Mouse (Mus musculus) macrophage (primary cell): ENCODE results near the gene Veph1. TPM values are rescaled to one million over a fixed set of nuclear protein-coding genes. Genes with fewer than 3 reads are reported as not detected.

Experiments
- H3K27ac ChIP-seq: fragments of 350-480 bp; formaldehyde crosslinking; 2 replicates; pipeline ENCODE4 v1.9.0; 2021
- H3K36me3 ChIP-seq: fragments of 350-480 bp; formaldehyde crosslinking; 2 replicates; pipeline ENCODE4 v1.9.0; 2021; ENCODE audit errors: inconsistent target
- H3K4me3 ChIP-seq: fragments of 350-480 bp; formaldehyde crosslinking; 2 replicates; pipeline ENCODE4 v1.9.0; 2021; ENCODE audit errors: inconsistent target
- H3K79me2 ChIP-seq: fragments of 350-480 bp; formaldehyde crosslinking; 2 replicates; pipeline ENCODE4 v1.9.0; 2021; ENCODE audit errors: inconsistent target
- WGBS: methylation state at CpG from one replicate; pipeline ENCODE4 v1.1.7; 2026; ENCODE audit warnings: inconsistent platforms; ENCODE audit not compliant: missing documents; 5-methylcytosine and 5-hydroxymethylcytosine counted together
- polyA plus RNA-seq: library from polyadenylated mRNA; stranded (reverse); fragments of 250-400 nt; gene quantifications from 3 replicates; pipeline ENCODE4 v1.2.4, GENCODE M21; 2018; ENCODE audit warnings: inconsistent platforms
- total RNA-seq, 78 experiments: library from RNA; depleted of rRNA; stranded (reverse); fragments of 250-400 nt; gene quantifications; 1 replicate in 9 of 78; 2 replicates in 24 of 78; 3 replicates in 43 of 78; 4 replicates in 2 of 78; pipeline ENCODE4 v1.2.4; 2018; ENCODE audit warnings: inconsistent platforms in 56 of 78

Veph1 gene
- total RNA-seq (2018; cell fraction: chromatin; rRNA removed): under 1 TPM in 1 of 26 experiments, not detected in 25; 0.25 TPM
- not detected for total RNA-seq (2018; cell fraction: cytosol; rRNA removed)
- total RNA-seq (2018; cell fraction: nucleus; rRNA removed): not detected
- polyA plus RNA-seq: not detected in 3 replicates

- no peak within 1 kb of the TSS for H3K4me3 ChIP-seq
- no peaks in the 10 kb centered on the region for H3K36me3 ChIP-seq
- WGBS: 6% methylated on average over 11 of the region's 11 CpGs
- H3K79me2 ChIP-seq: no peaks in the 10 kb centered on the region
- no peak within 1 kb of the TSS for H3K27ac ChIP-seq
These were observed at the start of gene Veph1 for GRCm38 (mm10) chr3:66296545-66296944. Veph1 (minus strand) TSS chr3:66296837.

GRCm38 (mm10) chr3:66340742-66341141 is 44.1 kb upstream of the Veph1 start:
- Histone ChIP-seq H3K79me2 (no peaks in the 10 kb centered on the region), H3K36me3 (no peaks in the 10 kb centered on the region), H3K4me3 (no peak overlapping the region), H3K27ac (no peak overlapping the region)
- WGBS: 70% methylated on average over 2 of the region's 2 CpGs

- 91% methylated on average over 9 of the region's 9 CpGs for WGBS
- no peaks in the 10 kb centered on the region for H3K36me3 ChIP-seq
- no peak overlapping the region for H3K27ac ChIP-seq
- no peak overlapping the region for H3K4me3 ChIP-seq
- no peaks in the 10 kb centered on the region for H3K79me2 ChIP-seq
These were observed 35.7 kb upstream of the Veph1 start for GRCm38 (mm10) chr3:66332401-66332729.

- H3K36me3 ChIP-seq: no peaks in the 10 kb centered on the region
- 36% methylated on average over 12 of the region's 12 CpGs for WGBS
- no peak overlapping the region for H3K27ac ChIP-seq
- no peaks in the 10 kb centered on the region for H3K79me2 ChIP-seq
- H3K4me3 ChIP-seq: no peak overlapping the region
These were observed 35.2 kb upstream of the Veph1 start for GRCm38 (mm10) chr3:66331592-66332400.

- WGBS: 34% methylated on average over 15 of the region's 15 CpGs
- Histone ChIP-seq H3K79me2 (no peaks in the 10 kb centered on the region), H3K36me3 (no peaks in the 10 kb centered on the region), H3K4me3 (no peak overlapping the region), H3K27ac (no peak overlapping the region)
These were observed 34.4 kb upstream of the Veph1 start for GRCm38 (mm10) chr3:66330896-66331579.

- Histone ChIP-seq H3K36me3 (no peaks in the 10 kb centered on the region), H3K4me3 (no peak overlapping the region), H3K27ac (no peak overlapping the region), H3K79me2 (no peaks in the 10 kb centered on the region)
- 94% methylated on average over 16 of the region's 16 CpGs for WGBS
These were observed 29.6 kb upstream of the Veph1 start for GRCm38 (mm10) chr3:66325962-66326834.

GRCm38 (mm10) chr3:66325486-66325951 is 28.9 kb upstream of the Veph1 start:
- Histone ChIP-seq H3K79me2 (no peaks in the 10 kb centered on the region), H3K36me3 (no peaks in the 10 kb centered on the region), H3K27ac (no peak overlapping the region), H3K4me3 (no peak overlapping the region)
- 87% methylated on average over 5 of the region's 5 CpGs for WGBS

- 92% methylated on average over 8 of the region's 8 CpGs for WGBS
- no peaks in the 10 kb centered on the region for H3K36me3 ChIP-seq
- no peak overlapping the region for H3K27ac ChIP-seq
- H3K79me2 ChIP-seq: no peaks in the 10 kb centered on the region
- H3K4me3 ChIP-seq: no peak overlapping the region
These were observed 18.4 kb upstream of the Veph1 start for GRCm38 (mm10) chr3:66314793-66315715.

- 83% methylated on average over 1 of the region's 1 CpGs for WGBS
- H3K27ac ChIP-seq: no peak overlapping the region
- no peaks in the 10 kb centered on the region for H3K79me2 ChIP-seq
- no peaks in the 10 kb centered on the region for H3K36me3 ChIP-seq
- H3K4me3 ChIP-seq: no peak overlapping the region
These were observed 13.9 kb upstream of the Veph1 start for GRCm38 (mm10) chr3:66310586-66310985.

- no peaks in the 10 kb centered on the region for H3K79me2 ChIP-seq
- WGBS: 92% methylated on average over 1 of the region's 1 CpGs
- no peaks in the 10 kb centered on the region for H3K36me3 ChIP-seq
- H3K4me3 ChIP-seq: no peak overlapping the region
- no peak overlapping the region for H3K27ac ChIP-seq
These were observed 12.9 kb upstream of the Veph1 start for GRCm38 (mm10) chr3:66309531-66309930.

GRCm38 (mm10) chr3:66295236-66295635 is 1.4 kb downstream of the Veph1 start:
- Histone ChIP-seq H3K79me2 (no peaks in the 10 kb centered on the region), H3K36me3 (no peaks in the 10 kb centered on the region), H3K27ac (no peak overlapping the region), H3K4me3 (no peak overlapping the region)
- WGBS: 91% methylated on average over 9 of the region's 9 CpGs

- Histone ChIP-seq H3K36me3 (no peaks in the 10 kb centered on the region), H3K79me2 (no peaks in the 10 kb centered on the region), H3K4me3 (no peak overlapping the region), H3K27ac (no peak overlapping the region)
- WGBS: 91% methylated on average over 3 of the region's 3 CpGs
These were observed 1.9 kb downstream of the Veph1 start for GRCm38 (mm10) chr3:66294729-66295128.

- 11% methylated on average over 20 of the region's 20 CpGs for WGBS
- Histone ChIP-seq H3K27ac (no peak overlapping the region), H3K36me3 (no peaks in the 10 kb centered on the region), H3K4me3 (no peak overlapping the region), H3K79me2 (no peaks in the 10 kb centered on the region)
These were observed 4.2 kb downstream of the Veph1 start for GRCm38 (mm10) chr3:66292356-66292946.
